Mouse (Mus musculus) brain, embryonic 14.5 days (tissue): Measurements from ENCODE around the gene Prdx2. TPM values are rescaled to one million over a fixed set of nuclear protein-coding genes. Genes with fewer than 3 reads are reported as not detected.

Source experiments
- DNase-seq: peaks from one replicate; pipeline ENCODE4 v3.0.0-alpha.2; 2011; ENCODE audit warnings: low read depth
- CTCF ChIP-seq: fragments of 200-500 bp; IDR thresholded peaks from 2 replicates; pipeline ENCODE4 v1.5.1; 2012; ENCODE audit warnings: inconsistent platforms, mild to moderate bottlenecking, moderate library complexity, borderline replicate concordance; ENCODE audit not compliant: insufficient read depth, insufficient read length; ENCODE audit errors: extremely low read depth
- POLR2A ChIP-seq: fragments of 200-500 bp; IDR thresholded peaks from 2 replicates; pipeline ENCODE4 v1.6.1; 2012; ENCODE audit warnings: mild to moderate bottlenecking, inconsistent platforms, borderline replicate concordance; ENCODE audit not compliant: poor library complexity, insufficient read depth, insufficient read length, severe bottlenecking; ENCODE audit errors: extremely low read depth
- polyA plus RNA-seq: library from polyadenylated mRNA; depleted of rRNA; stranded (reverse); fragments of >200 nt; gene quantifications from 2 replicates; pipeline ENCODE4 v1.2.3, GENCODE M21; 2012; rRNA removed

Gene Prdx2
- 756 and 915 TPM in 2 replicates for polyA plus RNA-seq

DNA sequence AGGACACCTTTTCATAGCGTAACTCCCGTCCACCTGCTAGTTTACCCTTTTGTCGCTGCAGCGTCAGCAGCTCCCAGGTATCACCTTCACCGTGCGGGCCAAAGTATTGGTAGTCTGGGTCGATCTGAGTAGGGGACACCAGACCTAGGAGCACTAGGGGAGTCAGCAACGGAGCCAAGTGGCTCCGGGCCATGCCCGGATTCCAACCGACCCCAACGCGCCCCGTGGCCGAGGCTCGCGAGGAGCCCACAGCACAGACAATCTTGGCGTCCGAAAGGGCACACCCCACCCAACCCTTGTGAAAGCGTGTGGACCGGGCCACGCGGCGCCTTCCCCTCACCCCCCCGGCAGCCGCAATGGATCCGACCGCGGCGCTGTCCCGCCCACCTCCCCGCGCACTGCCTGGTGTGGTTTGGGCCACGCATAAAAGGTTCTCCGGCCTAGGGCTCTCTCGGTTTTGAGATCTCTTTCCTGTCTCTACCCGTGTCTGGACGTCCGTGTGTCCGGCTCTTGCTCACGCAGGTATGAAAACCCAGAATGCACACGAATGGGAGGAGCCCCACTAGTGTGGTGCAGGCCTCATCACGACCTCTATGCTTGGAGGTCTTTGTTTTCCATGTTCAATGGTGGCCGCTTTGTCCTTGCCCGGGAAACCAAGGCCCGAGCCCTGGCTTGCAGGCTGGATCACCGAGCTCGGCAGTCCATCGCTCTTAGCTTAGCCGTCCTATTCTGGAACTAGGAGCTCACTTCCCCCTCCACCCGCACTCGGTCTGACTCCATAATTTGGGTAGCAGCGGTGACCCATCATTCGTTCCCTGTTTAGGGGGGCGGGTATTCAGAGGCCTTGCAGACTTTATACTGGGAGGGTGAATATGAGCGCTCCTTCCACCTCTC, at the start of gene Prdx2, which contains the start of the genes Gm49661 and Rnaseh2a:
Gene Prdx2 (plus strand): TSS at position 347 of the 894 bp plus-strand sequence.
Gene Gm49661 (minus strand): TSS at position 193 of the 894 bp plus-strand sequence.
Gene Rnaseh2a (minus strand): TSS at position 527 of the 894 bp plus-strand sequence.
- TF ChIP-seq CTCF (no peak), POLR2A (no peak; the same call in 1 of the 2 replicates)
- DNase-seq, result peak; percentile 94

DNA sequence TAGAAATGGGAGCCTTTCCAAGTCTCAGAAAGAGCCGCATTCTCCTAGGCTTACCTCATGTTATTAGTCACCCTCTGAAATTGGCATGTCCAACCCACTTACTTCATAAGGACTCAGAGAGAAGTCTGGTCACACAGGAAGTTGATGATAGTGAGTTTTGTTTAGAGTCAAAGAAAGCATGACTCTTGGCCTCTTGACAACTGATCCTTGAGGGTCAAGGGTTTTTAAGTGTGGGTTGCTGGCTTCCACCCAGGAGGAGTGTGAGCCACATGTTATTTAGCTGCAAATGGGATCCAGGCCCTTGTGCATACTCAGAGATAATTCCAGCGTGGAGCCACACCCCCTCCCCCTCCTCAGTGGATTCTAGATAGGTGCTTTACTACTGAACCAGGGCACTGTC, 47.8 kb upstream of the Prdx2 start:
- TF ChIP-seq POLR2A (no peak), CTCF (no peak)
- no peak for DNase-seq

DNA sequence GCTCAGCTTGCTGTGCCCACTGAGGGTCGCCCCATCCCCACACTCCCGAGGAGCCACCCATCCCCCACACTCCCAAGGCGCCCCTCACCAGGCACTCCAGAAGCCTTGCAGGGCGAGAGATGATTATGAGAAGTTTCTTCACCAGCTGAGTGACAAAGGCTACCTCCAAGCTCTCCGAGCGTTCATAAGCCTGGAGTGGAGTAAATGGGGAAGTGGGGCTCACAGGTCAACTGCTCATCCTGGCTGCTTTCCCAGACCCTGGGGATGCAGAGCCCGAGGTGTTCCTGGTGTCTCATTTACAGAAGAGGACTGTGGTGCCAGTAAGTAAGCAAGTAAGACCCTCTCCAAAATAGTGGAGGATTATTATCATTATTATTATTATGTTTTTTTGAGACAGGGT, 43.8 kb upstream of the Prdx2 start:
- DNase-seq, result no peak
- no peak for TF ChIP-seq POLR2A
- no peak for TF ChIP-seq CTCF

DNA sequence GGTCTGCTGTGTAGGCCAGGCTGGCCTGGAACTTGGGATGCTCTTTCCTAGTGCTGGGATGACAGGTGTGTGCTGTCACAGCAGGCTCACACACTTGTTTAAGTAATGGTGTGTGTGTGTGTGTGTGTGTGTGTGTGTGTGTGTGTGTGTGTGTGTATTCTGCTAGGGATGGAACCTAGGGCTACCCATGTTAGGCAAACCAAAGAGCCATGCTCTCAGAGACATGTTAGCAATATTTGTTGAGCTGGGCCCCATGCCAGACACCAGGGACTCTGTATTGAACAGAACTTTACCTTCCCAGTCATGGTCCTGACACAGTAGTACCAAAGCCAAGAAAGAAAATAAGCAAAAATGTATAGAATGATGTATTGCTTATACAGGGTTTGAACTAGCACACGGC, 41.9 kb upstream of the Prdx2 start:
- TF ChIP-seq CTCF, result no peak
- TF ChIP-seq POLR2A, result no peak
- no peak for DNase-seq

DNA sequence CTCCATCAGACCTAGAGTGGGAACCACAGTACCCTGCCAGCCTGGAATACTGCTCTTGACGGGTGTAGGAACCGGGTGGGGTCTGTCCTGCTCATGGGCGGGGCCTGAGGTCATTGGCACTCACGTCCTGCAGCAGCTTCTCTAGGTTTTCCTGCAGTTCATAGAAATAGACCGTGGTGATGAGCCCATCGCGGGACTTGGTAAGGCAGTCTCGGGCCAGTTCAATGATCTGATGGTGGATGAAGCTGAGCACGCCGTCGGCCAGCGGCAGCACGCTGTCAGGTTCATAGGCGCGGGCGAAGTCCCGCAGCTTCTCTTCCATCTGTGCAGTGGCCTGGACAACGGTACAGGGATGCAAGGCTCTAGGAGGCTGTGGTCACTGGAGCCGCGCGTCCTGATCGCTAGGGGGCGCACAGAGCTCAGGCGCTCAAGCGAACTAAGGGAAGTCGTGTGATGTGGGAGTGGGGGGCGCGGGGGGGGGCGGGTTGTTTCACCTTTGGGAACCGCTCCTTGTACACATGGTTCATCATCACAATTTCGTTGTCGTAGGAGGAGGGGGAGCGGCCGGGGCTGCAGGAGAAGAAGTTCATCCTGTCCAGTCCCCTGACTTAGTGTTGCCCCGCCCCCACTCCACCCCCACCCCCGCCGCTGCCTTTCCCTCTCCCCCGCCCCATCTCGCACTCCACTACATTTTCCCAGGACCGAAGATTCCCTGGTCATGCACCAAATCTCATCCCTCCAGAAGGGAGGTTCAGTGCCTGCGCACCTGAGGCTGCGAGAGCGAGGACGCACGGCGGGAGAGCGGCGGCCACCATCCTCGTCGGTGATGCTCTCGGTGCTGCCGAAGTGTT, 40.7 kb upstream of the Prdx2 start:
- DNase-seq, result peak; percentile 83
- TF ChIP-seq POLR2A (no peak), CTCF (peak; percentile 82)

DNA sequence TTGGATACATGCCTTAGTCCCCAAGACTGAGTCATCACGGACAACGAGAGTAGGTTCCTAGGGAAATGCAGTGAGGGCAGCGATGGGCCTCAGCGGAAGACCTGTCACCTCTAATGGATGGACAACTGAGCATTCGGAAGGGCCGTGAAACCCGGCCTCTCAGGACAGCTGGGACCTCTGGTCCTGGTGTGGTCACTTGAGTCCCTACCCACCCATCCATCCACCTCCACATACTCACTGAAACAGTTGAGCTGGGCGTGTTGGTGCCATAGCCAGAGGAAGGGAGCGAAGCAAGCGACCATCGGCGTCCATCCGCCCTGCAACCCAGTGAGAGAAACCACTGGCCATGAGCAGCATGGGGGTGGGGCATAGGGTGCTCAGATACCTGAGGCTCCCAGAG, 38.8 kb upstream of the Prdx2 start:
- DNase-seq, result no peak
- TF ChIP-seq CTCF (no peak), POLR2A (no peak)

DNA sequence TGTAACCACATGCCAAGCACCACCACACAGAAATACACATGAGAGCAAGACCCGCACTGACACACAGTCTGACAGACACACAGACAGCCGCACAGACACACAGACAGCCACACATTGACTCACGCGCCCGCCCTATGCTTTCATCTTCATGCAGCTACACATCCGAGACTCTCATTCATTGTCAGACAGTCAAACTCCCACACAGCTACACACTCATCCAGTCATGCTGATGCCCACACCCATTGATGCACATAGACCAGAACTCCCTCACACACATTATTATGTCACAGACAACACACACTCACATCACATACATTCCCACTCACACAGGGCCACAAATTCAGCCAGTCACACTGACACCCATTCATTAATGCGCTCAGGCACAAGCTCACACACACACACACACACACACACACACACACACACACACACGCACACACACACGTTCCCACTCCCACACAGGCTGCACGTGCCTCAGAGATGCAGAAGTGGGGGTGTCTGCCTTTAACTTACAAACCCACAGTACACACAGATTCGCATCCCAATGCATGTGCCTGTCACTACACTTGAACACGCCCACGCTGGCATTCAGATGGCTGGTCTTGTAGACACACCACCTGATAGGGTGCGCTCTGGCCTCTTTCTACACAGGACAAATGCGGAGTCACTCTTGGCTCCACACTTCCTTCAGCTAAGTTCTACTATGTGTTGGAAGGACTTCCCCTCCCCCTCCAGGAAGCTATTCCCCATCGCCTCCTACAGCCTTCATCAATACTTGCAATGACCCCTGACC, 35.4 kb upstream of the Prdx2 start:
- no peak for TF ChIP-seq CTCF
- no peak for DNase-seq

DNA sequence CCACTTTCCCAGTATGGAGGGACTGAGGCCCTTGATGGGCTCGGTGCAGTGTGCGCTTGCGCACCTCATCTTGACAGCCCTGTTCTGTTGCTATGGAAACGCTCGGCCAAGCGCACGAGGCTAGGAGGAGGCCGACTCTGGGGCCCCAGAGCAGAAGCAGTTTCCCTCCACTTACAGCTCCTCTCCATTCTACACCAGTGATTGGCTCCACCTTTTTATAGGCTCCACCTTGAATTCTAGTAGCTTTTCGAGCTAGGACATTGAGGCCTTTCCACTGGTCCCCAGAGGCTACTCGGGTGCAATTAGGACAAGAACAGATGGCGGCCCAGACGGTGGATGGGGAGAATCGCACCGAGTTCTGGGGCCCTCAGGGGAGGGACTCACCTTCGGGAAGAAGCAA, 34.5 kb upstream of the Prdx2 start:
- TF ChIP-seq POLR2A (no peak), CTCF (no peak)
- DNase-seq, result peak; percentile 96

DNA sequence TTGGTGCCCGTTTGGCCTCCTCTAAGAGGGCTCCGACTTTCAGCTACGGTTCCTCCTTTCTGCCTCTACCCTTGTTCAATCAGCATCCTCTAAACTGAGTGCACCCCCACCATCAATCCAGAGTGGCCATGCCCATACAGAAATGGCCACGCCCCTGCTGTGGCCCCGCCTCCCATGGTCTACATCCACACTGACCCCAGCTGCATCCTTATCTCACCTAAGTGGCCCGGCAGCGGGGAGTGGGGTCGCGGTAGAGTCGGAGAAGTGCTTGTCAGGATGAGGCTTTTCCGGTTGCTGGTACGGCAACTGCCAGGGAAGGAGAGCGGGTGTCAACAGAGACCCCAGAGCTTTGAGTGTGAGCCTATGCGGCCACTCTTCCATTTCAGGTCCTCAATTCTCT, 33.9 kb upstream of the Prdx2 start:
- TF ChIP-seq CTCF (no peak), POLR2A (no peak)
- DNase-seq, result peak; percentile 38

DNA sequence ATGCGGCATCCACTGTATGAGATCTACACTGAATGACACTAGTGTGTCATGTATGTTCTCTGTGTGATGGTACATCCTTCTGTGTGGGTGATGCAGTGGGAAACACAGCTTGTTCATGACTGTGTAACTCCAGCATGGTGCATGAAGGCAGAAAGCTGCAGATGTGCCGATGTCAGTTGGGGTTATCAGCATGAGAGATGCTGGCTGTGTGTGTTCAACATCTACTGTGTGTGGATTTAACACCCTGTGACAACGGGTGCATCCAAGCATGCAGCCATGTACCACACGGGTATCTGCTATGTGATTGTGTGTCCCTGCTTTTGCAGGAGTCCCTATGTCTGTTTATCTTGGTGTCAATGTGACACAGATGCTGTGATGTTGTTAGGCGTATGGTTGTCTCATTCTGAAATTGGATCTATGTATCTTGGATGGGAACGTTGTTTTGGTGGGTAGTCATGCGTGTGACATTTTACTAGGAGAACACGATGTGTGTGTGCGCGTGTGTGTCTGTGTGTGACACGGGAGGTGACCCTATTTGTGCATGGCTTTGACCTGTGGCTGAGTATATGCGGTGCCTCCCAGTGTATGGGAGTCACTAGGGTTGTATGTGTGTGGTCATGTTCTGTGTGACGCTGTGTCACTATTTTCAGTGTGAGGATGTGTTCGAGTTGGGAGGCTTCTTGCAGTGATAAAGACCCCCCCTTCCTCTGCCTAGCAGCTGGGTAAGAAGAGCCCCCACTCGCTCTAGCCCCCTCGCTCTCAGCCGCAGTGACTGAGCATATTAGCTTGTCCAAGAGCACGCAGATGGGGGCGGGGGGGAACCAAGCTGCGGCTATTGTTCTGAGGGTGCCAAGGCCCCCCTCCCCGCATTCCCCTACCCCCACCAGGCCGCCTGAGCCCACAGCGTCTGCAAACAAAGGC, 33.1 kb upstream of the Prdx2 start:
- TF ChIP-seq CTCF (no peak), POLR2A (no peak)
- peak; percentile 64 for DNase-seq

DNA sequence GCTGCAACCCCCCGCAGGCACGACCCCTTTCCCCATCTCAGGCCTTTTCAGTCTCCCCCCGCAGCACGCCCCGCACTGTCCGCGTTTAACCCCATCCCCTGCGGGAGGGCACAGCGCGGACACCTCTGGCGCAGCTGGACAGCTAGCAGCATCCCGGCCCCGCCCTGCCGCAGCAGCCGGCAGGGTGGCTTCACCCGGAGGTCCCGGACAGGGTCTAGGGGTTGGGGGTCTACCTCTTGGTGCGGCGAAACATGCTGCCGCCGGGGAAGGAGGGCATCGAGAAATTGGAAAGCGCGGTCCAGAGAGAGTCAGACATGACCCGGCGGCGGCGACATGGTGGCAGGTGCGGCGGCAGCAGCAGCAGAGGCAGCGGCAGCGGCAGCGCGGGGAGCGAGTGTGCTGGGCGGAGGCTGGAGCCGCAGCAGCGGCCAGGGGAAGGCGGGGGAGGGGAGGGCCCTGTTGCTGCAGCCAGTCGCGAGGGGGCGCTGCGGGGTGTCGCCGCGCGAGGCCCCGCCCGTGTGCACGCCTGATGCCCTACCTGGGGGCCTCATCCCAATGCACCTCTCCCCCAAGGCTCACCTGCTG, 32.3 kb upstream of the Prdx2 start, which contains the start of gene Mast1:
Gene Mast1 (minus strand): TSS at position 398 of the 585 bp plus-strand sequence.
- TF ChIP-seq CTCF (peak; percentile 67), POLR2A (peak; percentile 87)
- peak; percentile 93 for DNase-seq
